Mouse (Mus musculus): ENCODE results near the gene Lrfn3.

Gene Lrfn3

GRCm38 (mm10) chr7:30362652-30363343, at the start of gene Lrfn3:
Gene Lrfn3 (minus strand): TSS chr7:30362772.
- CTCF ChIA-PET = no interaction called here

GRCm38 (mm10) chr7:30411023-30411422, 48.5 kb upstream of the Lrfn3 start:
- CTCF ChIA-PET = interaction anchor here (1.1 kb wide), 1 partner anchor 8 kb away, joined by 4 read pairs; no protein-coding TSS in a partner anchor

GRCm38 (mm10) chr7:30409789-30410188, 47.2 kb upstream of the Lrfn3 start:
- CTCF ChIA-PET = interaction anchor here (1.1 to 1.5 kb wide), 3 partner anchors 9 to 16 kb away, joined by 3 to 4 read pairs (median 4); partner anchors contain the start of gene Nfkbid

GRCm38 (mm10) chr7:30408639-30409038, 46.1 kb upstream of the Lrfn3 start:
- CTCF ChIA-PET = interaction anchor here (0.6 kb wide), 1 partner anchor 36 kb away, joined by 5 read pairs; no protein-coding TSS in a partner anchor

- CTCF ChIA-PET = no interaction called here
Observed at GRCm38 (mm10) chr7:30402343-30402742, 39.8 kb upstream of the Lrfn3 start.

GRCm38 (mm10) chr7:30399671-30400070, 37.1 kb upstream of the Lrfn3 start:
- CTCF ChIA-PET = no interaction called here

- CTCF ChIA-PET = interaction anchor here (0.7 kb wide), 1 partner anchor 25 kb away, joined by 3 read pairs; no protein-coding TSS in a partner anchor
Observed at GRCm38 (mm10) chr7:30394871-30395270, 32.3 kb upstream of the Lrfn3 start.

GRCm38 (mm10) chr7:30394379-30394778, 31.8 kb upstream of the Lrfn3 start:
- CTCF ChIA-PET = interaction anchor here (0.7 kb wide), 1 partner anchor 26 kb away, joined by 3 read pairs; no protein-coding TSS in a partner anchor

- CTCF ChIA-PET = interaction anchor here (0.7 kb wide), 1 partner anchor 16 kb away, joined by 4 read pairs; no protein-coding TSS in a partner anchor
Observed at GRCm38 (mm10) chr7:30393631-30394030, 31.1 kb upstream of the Lrfn3 start.

GRCm38 (mm10) chr7:30392746-30393520, 30.4 kb upstream of the Lrfn3 start:
- CTCF ChIA-PET = interaction anchor here (0.7 to 1.4 kb wide), 2 partner anchors 17 to 30 kb away, joined by 3 to 4 read pairs; no protein-coding TSS in a partner anchor

- CTCF ChIA-PET = no interaction called here
Observed at GRCm38 (mm10) chr7:30384106-30384505, 21.5 kb upstream of the Lrfn3 start.

GRCm38 (mm10) chr7:30380061-30380460, 17.5 kb upstream of the Lrfn3 start:
- CTCF ChIA-PET = interaction anchor here (1.5 kb wide), 1 partner anchor 54 kb away, joined by 5 read pairs; no protein-coding TSS in a partner anchor

GRCm38 (mm10) chr7:30373501-30373962, 11.0 kb upstream of the Lrfn3 start:
- CTCF ChIA-PET = interaction anchor here (0.6 to 0.7 kb wide), 2 partner anchors 34 to 35 kb away, joined by 5 to 6 read pairs; no protein-coding TSS in a partner anchor

- CTCF ChIA-PET = no interaction called here
Observed at GRCm38 (mm10) chr7:30367466-30367865, 4.9 kb upstream of the Lrfn3 start.

GRCm38 (mm10) chr7:30363344-30363738, 769 bp upstream of the Lrfn3 start:
- CTCF ChIA-PET = no interaction called here

GRCm38 (mm10) chr7:30360028-30360427, 2.5 kb downstream of the Lrfn3 start:
- CTCF ChIA-PET = no interaction called here

- CTCF ChIA-PET = no interaction called here
Observed at GRCm38 (mm10) chr7:30359276-30359865, 3.2 kb downstream of the Lrfn3 start.

- CTCF ChIA-PET = no interaction called here
Observed at GRCm38 (mm10) chr7:30358378-30359186, 4.0 kb downstream of the Lrfn3 start.

GRCm38 (mm10) chr7:30354059-30354458, 8.5 kb downstream of the Lrfn3 start:
- CTCF ChIA-PET = interaction anchor here (0.6 to 0.7 kb wide), 2 partner anchors 72 to 83 kb away, joined by 3 read pairs; no protein-coding TSS in a partner anchor

GRCm38 (mm10) chr7:30353279-30353822, 9.2 kb downstream of the Lrfn3 start:
- CTCF ChIA-PET = interaction anchor here (0.7 kb wide), 1 partner anchor 83 kb away, joined by 3 read pairs; no protein-coding TSS in a partner anchor
